Mouse (Mus musculus) yolk sac, embryonic 10.5 days (tissue): ENCODE measurements around the gene Adgrg7.
A peak's percentile ranks its signal among the peaks of the same experiment; 100 is the strongest.

Experiments
- DNase-seq: peaks from one replicate; pipeline ENCODE4 v3.0.0-alpha.2; 2017; ENCODE audit warnings: low spot score

Adgrg7 gene

DNA sequence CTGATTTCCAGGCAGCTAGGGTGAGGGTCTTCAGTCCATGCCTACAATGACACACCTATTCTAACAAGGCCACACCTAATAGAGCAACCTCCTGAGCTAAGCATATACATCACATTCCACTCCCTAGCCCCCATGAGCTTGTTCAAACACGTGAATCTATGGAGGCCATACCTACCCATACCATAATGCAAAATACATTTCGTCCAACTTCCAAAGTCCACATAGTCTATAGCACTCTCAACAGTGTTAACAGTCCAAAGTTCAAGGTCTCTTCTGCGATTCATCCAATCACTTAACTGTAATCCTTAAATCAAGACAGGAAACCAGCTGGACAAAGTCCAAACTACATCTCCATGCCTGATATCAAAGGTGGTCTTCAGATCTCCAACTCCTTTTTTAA, 85.6 kb downstream of the Adgrg7 start:
- DNase-seq = no peak

DNA sequence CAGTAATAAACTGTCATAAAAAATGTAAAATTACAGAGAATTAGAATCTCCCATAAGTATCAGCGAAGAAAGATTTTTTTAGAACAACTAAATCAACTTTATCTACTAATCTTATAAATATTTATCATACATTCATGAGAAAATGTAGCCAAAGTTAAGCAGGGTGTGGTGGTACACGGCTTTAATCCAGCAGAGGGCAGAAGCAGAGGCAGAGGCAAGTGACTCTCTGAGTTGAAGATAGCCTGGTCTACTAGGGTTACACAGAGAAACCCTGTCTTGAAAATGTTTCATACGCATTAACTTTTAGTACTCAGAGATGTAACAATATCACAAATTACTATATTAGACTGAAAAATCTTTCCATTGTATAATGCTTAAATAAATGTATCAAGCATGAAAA, 89.9 kb downstream of the Adgrg7 start:
- DNase-seq = no peak

DNA sequence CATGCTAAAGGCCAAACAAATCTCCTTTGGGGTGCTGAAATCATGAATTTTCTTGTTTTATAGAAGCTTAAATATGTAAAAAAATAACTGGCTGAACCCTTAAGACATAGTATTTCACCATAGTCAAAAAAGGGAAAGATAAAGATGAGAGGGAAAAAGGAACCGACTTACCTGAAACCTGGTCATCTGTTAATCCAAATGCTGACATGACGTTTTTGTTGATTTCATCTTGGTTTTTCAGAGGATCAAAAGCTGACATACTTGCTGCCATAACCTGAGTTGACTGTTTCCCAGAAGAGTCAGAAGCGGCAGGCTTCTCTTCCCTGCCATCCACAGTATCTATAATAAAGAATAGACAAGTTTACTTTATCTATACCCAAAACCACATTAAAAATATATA, 94.8 kb downstream of the Adgrg7 start:
- no peak for DNase-seq

- DNase-seq = no peak
Measured at GRCm38 (mm10) chr16:56696448-56696847, 99.2 kb downstream of the Adgrg7 start.

DNA sequence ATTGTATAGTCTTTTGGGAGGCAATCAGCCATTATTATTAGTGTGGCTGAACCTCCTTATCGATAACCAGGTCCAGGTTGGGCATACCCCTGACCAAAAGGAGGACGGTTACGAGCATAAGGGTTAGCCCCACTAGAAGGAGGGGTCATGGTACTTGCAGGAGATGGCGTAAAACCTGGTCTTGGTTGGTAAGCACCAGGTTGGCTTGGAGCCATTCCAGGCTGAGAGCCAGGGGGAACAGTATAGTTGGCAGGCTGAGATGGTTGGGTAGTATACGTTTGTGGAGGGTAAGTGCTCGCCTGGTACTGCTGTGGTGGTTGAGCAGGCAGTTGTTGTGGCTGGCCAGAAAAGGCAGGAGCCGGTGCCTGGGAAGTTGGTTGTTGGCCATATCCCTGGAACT, 104.9 kb downstream of the Adgrg7 start:
- no peak for DNase-seq

DNA sequence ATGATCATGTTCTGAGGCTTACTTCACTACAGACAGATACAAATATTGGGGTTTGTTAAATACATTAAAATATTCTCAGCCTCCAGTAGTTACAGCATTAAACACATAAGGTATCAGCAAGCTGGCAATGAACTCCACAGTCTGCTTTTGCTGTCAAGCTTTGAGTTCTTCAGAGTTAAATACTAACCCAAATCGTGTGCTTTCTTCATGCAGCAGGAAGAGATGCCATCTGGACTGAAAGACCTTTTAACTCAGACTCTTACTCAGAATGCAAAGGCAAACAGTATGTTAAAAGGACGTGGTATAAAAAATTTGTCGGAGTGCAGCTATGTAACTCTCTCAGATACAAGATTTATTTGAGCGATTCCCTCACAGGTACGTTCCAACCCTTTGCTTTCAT, 108.9 kb downstream of the Adgrg7 start:
- DNase-seq = no peak

DNA sequence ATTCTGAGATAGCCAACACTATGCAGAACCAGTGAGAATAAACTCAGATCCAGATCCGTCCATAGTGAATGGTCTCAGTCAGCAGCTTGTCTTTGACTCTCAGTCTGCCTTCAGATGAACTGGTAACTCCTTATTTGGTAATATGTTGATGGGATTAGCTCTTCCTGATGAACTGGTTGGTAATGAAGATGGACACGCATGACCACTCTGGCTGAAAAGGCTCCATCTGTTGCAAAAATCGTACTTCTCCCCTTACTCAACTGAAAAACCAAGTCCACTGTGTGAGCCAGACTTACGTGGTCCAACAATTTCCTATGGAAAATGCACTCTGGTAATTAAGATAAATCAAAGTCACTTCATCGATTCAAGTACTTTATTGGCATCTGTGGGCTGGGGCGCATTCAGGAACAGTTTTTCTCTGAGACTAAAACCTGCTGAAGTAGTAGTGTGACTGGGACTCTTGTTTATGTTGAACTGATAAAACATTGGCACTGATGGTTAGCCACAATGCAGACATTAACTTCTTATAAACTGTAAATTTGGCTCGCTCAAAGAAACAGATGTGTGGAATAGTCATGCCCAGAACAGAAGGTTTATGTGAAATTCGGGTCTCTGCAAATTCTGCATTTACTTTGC, 114.5 kb downstream of the Adgrg7 start:
- DNase-seq = no peak

DNA sequence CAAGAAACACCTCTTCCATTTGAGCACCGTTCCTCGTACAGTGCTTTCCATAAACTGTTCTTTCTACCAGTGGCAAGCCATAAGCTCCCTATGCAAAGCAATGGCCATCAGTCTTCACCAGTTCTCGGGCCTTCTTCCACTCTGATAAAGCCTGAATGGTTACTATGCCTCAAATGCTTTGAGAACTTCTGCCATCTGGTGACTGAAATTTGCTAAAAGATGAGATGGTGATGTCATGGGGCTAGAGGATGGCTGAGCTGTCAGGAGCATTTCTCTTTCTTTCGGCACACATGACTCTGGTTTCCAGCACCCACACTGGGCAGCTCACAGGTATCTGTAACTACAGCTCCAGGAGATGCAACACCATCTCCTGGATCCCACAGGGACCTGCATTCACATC, 118.5 kb downstream of the Adgrg7 start:
- DNase-seq = peak; percentile 6
